Mouse (Mus musculus) adrenal gland, adult 2 months (tissue): ENCODE results near the gene B4gat1. TPM values are rescaled to one million over a fixed set of nuclear protein-coding genes. Genes with fewer than 3 reads are reported as not detected.

ENCODE experiments used
- DNase-seq: peaks from one replicate; pipeline ENCODE4 v3.0.0; 2021
- polyA plus RNA-seq: library from polyadenylated mRNA; depleted of rRNA; stranded (reverse); fragments of >200 nt; gene quantifications from 2 replicates; pipeline ENCODE4 v1.2.3, GENCODE M21; 2012
- total RNA-seq, 2 experiments: library from RNA; stranded (reverse); gene quantifications; 2 replicates each; pipeline ENCODE4 v1.2.3; 2021

B4gat1 gene
- total and polyA plus RNA-seq, 3 experiments: 27.8 to 51.8 (median 44.9) TPM

- DNase-seq: no peak
Measured at GRCm38 (mm10) chr19:5032686-5033085, 5.9 kb upstream of the B4gat1 start.

DNA sequence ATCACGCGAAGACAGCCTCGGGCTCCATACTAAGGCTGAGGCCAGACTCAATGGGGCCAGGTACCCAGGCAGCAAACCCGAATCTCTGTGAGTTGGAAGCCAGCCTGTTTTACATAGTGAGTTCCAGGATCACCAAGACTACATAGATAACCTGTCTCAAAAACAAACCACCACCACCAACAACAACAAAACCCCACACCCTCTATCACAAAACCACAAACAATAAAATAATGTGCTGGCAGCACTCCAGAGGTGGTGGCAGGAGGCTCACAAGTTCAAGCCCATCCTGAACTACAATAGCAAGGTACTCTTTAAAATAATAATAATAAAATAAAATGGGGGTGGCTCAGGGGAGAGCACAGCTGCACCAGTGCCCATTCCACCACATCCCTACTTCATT lies 2.0 kb upstream of the B4gat1 start:
- no peak for DNase-seq

- peak; percentile 82 for DNase-seq
Measured at GRCm38 (mm10) chr19:5037678-5038571, 701 bp upstream of the B4gat1 start.

DNA sequence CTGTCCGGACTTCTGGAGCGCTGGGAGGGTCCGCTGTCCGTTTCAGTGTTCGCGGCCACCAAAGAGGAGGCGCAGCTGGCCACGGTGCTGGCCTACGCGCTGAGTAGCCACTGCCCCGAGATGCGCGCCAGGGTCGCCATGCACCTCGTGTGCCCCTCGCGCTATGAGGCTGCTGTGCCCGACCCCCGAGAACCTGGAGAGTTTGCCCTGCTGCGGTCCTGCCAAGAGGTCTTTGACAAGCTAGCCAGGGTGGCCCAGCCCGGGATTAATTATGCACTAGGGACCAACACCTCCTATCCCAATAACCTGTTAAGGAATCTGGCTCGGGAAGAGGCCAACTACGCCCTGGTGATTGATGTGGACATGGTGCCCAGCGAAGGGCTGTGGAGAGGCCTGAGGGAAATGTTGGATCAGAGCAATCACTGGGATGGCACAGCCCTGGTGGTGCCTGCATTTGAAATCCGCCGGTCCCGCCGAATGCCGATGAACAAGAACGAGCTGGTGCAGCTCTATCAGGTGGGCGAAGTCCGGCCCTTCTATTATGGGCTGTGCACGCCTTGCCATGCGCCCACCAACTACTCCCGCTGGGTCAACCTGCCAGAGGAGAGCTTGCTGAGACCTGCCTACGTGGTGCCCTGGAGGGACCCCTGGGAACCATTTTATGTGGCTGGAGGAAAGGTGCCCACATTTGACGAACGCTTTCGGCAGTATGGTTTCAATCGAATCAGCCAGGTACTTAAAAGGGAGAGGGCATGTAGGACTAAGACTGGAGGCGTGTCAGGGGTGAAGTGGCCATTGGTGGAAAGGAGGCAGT lies 882 bp downstream of the B4gat1 start:
- no peak for DNase-seq

GRCm38 (mm10) chr19:5040862-5041523 lies 2.4 kb downstream of the B4gat1 start, which contains the start of gene Brms1:
Gene Brms1 (plus strand): TSS chr19:5041354.
- peak; percentile 94 for DNase-seq

DNA sequence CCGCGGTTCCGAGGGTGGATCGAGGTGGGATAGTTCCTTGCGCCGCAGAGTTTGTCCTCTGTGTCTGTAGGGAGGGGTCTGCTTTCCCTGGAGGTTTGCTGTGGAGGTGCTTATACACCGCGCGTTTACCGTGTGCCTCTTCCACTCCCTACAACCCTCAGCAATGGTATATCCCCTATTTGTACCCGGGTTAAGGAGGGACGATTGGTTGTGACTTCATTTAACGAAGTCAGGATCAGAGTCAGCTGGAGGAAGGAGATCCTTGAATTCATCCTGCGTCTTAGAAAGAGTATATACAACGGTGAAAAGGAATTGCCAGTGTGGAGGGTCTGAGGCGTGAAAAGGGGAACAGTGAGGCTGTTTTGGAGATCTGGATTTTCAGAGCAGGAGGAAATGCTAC lies 3.0 kb downstream of the B4gat1 start:
- DNase-seq: no peak

GRCm38 (mm10) chr19:5045531-5045930 lies 6.9 kb downstream of the B4gat1 start:
- DNase-seq: no peak

- no peak for DNase-seq
Measured at GRCm38 (mm10) chr19:5048138-5049056, 9.8 kb downstream of the B4gat1 start.

- DNase-seq: no peak
Measured at GRCm38 (mm10) chr19:5049325-5049724, 10.7 kb downstream of the B4gat1 start.

- peak; percentile 80 for DNase-seq
Measured at GRCm38 (mm10) chr19:5050047-5050905, 11.7 kb downstream of the B4gat1 start, which contains the start of gene Rin1. Gene Rin1 (plus strand): TSS chr19:5050481.

- DNase-seq: peak; percentile 58
Measured at GRCm38 (mm10) chr19:5051031-5051430, 12.4 kb downstream of the B4gat1 start.

GRCm38 (mm10) chr19:5051515-5051914 lies 12.9 kb downstream of the B4gat1 start:
- no peak for DNase-seq

DNA sequence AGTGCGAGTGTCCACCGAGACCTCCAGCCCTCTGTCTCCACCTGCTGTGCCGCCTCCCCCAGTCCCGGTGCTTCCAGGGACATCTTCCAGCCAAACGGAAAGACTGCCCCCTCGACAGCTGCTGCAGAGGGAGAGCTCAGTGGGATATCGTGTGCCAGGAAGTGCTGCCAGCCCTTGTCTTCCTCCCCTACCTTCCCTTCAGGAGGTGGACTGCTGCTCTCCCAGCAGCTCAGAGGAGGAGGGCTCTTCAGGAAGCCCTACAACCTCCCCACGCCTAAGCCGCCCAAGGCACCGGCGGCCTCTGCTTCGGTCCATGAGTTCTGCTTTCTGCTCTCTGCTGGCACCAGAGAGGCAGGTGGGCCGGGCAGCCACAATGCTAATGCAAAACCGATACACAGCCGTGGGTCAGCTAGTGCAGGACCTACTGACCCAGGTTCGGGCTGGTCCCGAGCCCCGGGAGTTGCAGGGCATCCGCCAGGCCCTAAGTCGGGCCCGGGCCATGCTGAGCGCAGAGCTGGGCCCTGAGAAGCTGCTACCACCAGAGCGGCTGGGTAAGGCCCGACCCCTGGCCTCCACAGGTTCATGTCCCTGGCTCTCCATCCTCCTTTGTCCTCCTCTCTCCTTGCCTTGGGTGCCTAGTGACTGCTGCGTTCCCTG lies 13.7 kb downstream of the B4gat1 start:
- no peak for DNase-seq

GRCm38 (mm10) chr19:5052853-5053252 lies 14.2 kb downstream of the B4gat1 start:
- DNase-seq: no peak

- DNase-seq: peak; percentile 55
Measured at GRCm38 (mm10) chr19:5053909-5054308, 15.3 kb downstream of the B4gat1 start.

- DNase-seq: no peak
Measured at GRCm38 (mm10) chr19:5056251-5056650, 17.6 kb downstream of the B4gat1 start.

DNA sequence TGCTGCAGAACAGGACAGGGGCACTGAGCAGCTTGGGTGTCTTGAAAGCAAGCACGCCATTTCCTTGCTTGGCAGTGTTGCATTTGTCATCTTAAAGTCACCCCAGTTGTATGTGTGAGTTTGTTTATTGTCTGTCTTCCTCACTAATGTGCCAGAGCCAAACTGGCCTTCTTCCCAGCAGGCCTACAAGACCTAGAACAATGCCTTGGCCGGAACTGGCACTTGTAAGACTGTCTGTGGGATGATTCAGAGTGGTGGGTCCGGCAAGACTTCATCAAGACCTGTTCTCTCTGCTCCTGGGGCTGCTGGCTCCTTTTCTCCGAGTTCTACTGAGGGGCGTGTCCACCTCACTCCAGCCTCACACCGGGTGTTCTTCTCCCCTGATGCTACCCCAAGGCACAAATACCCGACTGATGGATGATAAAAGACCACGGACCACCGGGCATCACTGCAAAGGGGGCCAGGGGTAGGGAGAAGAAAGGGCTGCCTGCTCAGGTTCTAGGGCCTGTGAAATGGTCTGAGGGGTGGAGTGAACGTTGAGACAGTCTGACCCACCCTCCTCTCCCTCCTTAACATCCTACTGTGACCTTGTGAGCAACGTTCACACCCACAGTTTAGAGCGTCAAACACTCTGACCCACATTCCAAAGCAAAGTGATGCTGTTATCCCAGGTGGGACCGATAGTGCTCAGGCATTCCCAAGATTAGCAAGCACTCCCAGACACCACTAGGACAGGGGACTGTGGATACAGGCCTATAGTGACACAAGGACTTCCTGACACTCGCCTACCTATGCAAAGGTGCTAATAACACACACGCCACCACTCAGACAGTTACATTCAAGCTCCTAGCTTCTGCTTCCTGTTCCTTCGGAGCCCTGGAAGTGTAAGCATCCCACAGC lies 19.5 kb downstream of the B4gat1 start:
- DNase-seq: no peak
